Mouse (Mus musculus) myocyte (in vitro differentiated cells): ENCODE results near the gene Vps52. TPM values are rescaled to one million over a fixed set of nuclear protein-coding genes. Genes with fewer than 3 reads are reported as not detected.

Experiments
- H3K27me3 ChIP-seq: one replicate; pipeline ENCODE4 v1.6.1; 2011; ENCODE audit not compliant: control insufficient read depth, insufficient read depth, insufficient read length
- H3K36me3 ChIP-seq: one replicate; pipeline ENCODE4 v1.6.1; 2011; ENCODE audit not compliant: control insufficient read depth, insufficient read depth
- H3K4me2 ChIP-seq: one replicate; pipeline ENCODE4 v1.6.1; 2011; ENCODE audit warnings: low read depth, control low read depth
- H3K4me3 ChIP-seq: one replicate; pipeline ENCODE4 v1.5.1; 2011; ENCODE audit warnings: mild to moderate bottlenecking, control low read depth, moderate library complexity
- H3K79me2 ChIP-seq: one replicate; pipeline ENCODE4 v1.6.1; 2011; ENCODE audit not compliant: control insufficient read depth, insufficient read depth
- H3ac ChIP-seq: one replicate; pipeline ENCODE4 v1.6.1; 2011; ENCODE audit not compliant: control insufficient read depth, insufficient read length
- CEBPB ChIP-seq: IDR thresholded peaks from 2 replicates; pipeline ENCODE4 v1.6.1; 2011; ENCODE audit warnings: mild to moderate bottlenecking, moderate library complexity; ENCODE audit not compliant: poor library complexity, insufficient read depth, severe bottlenecking
- E2F4 ChIP-seq: IDR thresholded peaks from one replicate; pipeline ENCODE4 v1.6.1; 2011; ENCODE audit warnings: mild to moderate bottlenecking, control low read depth, moderate library complexity; ENCODE audit not compliant: insufficient read depth
- MAX ChIP-seq: IDR thresholded peaks from one replicate; pipeline ENCODE4 v1.6.1; 2011; ENCODE audit warnings: low read depth, mild to moderate bottlenecking, control low read depth
- MYOD1 ChIP-seq, 3 experiments: IDR thresholded peaks; one replicate each; pipeline ENCODE4 v1.6.1; 2011; ENCODE audit warnings: control low read depth in 2 of 3, low read depth in 2 of 3, mild to moderate bottlenecking in 2 of 3, moderate library complexity in 1 of 3; ENCODE audit not compliant: insufficient read length in 2 of 3, control insufficient read depth in 1 of 3
- MYOG ChIP-seq, 3 experiments: IDR thresholded peaks; one replicate each; pipeline ENCODE4 v1.6.1; 2011; ENCODE audit warnings: control low read depth in 2 of 3, low read depth in 2 of 3, mild to moderate bottlenecking in 2 of 3; ENCODE audit not compliant: insufficient read length in 2 of 3, control insufficient read depth in 1 of 3, insufficient read depth in 1 of 3
- POLR2A ChIP-seq: IDR thresholded peaks from one replicate; pipeline ENCODE4 v1.6.1; 2011; ENCODE audit warnings: low read depth, mild to moderate bottlenecking, control low read depth, moderate library complexity; ENCODE audit not compliant: insufficient read length
- POLR2AphosphoS2 ChIP-seq: IDR thresholded peaks from one replicate; pipeline ENCODE4 v1.6.1; 2011; ENCODE audit warnings: low read depth, control low read depth; ENCODE audit not compliant: insufficient read length
- REST ChIP-seq: IDR thresholded peaks from one replicate; pipeline ENCODE4 v1.6.1; 2011; ENCODE audit warnings: mild to moderate bottlenecking, control low read depth, moderate library complexity; ENCODE audit not compliant: insufficient read depth, insufficient read length
- SRF ChIP-seq: IDR thresholded peaks from one replicate; pipeline ENCODE4 v1.6.1; 2011; ENCODE audit warnings: low read depth; ENCODE audit not compliant: control insufficient read depth, insufficient read length
- TCF12 ChIP-seq: IDR thresholded peaks from one replicate; pipeline ENCODE4 v1.6.1; 2011; ENCODE audit warnings: mild to moderate bottlenecking, control low read depth; ENCODE audit not compliant: poor library complexity, insufficient read depth, severe bottlenecking
- TCF3 ChIP-seq: IDR thresholded peaks from one replicate; pipeline ENCODE4 v1.6.1; 2011; ENCODE audit warnings: low read depth, control low read depth; ENCODE audit not compliant: insufficient read length
- USF1 ChIP-seq: IDR thresholded peaks from one replicate; pipeline ENCODE4 v1.6.1; 2011; ENCODE audit warnings: low read depth, mild to moderate bottlenecking, control low read depth, moderate library complexity
- polyA plus RNA-seq: library from polyadenylated mRNA; unstranded; fragments of >200 nt; fragmentation: generic; extraction: Trizol; gene quantifications from one replicate; pipeline ENCODE4 v1.2.1, GENCODE M21; 2012; ENCODE audit warnings: missing spikeins

Vps52 gene
- polyA plus RNA-seq, 1 experiment = 29.9 TPM

GRCm38 (mm10) chr17:33931947-33932346, 23.7 kb upstream of the Vps52 start:
- Histone ChIP-seq H3K36me3 (no peaks in the 10 kb centered on the region), H3K4me3 (no peak overlapping the region), H3K79me2 (peaks cover 16% of the 10 kb centered on the region)

GRCm38 (mm10) chr17:33932448-33932847, 23.2 kb upstream of the Vps52 start:
- Histone ChIP-seq H3K27me3 (no peaks in the 10 kb centered on the region), H3K4me2 (no peak overlapping the region), H3K79me2 (peaks cover 13% of the 10 kb centered on the region), H3K4me3 (no peak overlapping the region), H3K36me3 (no peaks in the 10 kb centered on the region), H3ac (no peak overlapping the region)
- TF ChIP-seq E2F4 (no peak), TCF12 (no peak), CEBPB (no peak), SRF (no peak)

More at GRCm38 (mm10) chr17:33931947-33932346, 23.7 kb upstream of the Vps52 start:
- no peak overlapping the region for H3ac ChIP-seq
- no peaks in the 10 kb centered on the region for H3K27me3 ChIP-seq
- TF ChIP-seq MYOD1 (IDR thresholded peaks at IDR 0.05; ENCODE audit: control insufficient read depth in 1 of 3, insufficient read length in 2 of 3, low read depth in 2 of 3) (no peak), USF1 (no peak), E2F4 (no peak), MAX (no peak), REST (no peak), POLR2AphosphoS2 (no peak)
- H3K4me2 ChIP-seq = no peak overlapping the region

GRCm38 (mm10) chr17:33932970-33933369, 22.6 kb upstream of the Vps52 start:
- H3K27me3 ChIP-seq = no peaks in the 10 kb centered on the region
- H3K36me3 ChIP-seq = no peaks in the 10 kb centered on the region
- H3K79me2 ChIP-seq = peaks cover 8% of the 10 kb centered on the region
- H3ac ChIP-seq = no peak overlapping the region
- TF ChIP-seq SRF (no peak), MYOD1 (IDR thresholded peaks at IDR 0.05; ENCODE audit: control insufficient read depth in 1 of 3, insufficient read length in 2 of 3, low read depth in 2 of 3) (no peak), REST (no peak), MAX (no peak), E2F4 (no peak), POLR2AphosphoS2 (no peak), USF1 (no peak)
- H3K4me3 ChIP-seq = no peak overlapping the region
- H3K4me2 ChIP-seq = no peak overlapping the region

DNA sequence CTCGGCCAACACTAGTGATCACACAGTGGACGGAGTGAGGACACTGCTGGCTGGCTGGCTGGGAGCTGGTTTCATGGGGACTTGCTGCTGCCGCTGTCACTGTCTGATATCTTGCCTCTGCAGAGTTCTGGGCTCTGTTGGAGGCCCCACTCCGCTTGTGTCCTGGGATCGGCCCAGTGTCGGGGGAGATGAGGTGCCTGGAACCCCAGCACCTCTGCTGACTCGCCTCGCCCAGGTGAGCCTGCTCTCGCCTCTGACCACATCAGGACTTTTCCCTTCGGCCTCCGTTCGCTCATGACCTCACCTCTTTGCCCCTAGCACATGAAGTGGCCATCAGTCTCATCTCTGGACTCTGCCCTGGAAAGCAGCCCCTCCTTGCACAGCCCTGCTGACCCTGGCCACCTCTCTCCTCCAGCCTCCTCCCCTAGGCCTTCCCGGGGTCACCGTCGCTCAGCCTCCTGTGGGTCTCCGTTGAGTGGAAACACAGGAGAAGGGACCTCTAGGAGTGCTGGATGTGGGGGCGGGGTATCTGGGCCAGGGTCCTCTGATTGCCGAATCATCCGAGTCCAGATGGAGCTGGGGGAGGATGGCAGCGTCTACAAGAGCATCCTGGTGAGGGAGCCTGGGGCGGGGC, 20.1 kb upstream of the Vps52 start:
- Histone ChIP-seq H3K27me3 (no peaks in the 10 kb centered on the region), H3ac (no peak overlapping the region), H3K79me2 (peaks cover 13% of the 10 kb centered on the region), H3K4me2 (no peak overlapping the region), H3K4me3 (no peak overlapping the region), H3K36me3 (no peaks in the 10 kb centered on the region)
- TF ChIP-seq MYOD1 (IDR thresholded peaks at IDR 0.05; ENCODE audit: control insufficient read depth in 1 of 3, insufficient read length in 2 of 3, low read depth in 2 of 3) = no peak
- no peak for TF ChIP-seq POLR2A
- TF ChIP-seq TCF12 = no peak
- TF ChIP-seq MAX = no peak
- no peak for TF ChIP-seq REST
- TF ChIP-seq CEBPB = no peak
- no peak for TF ChIP-seq SRF
- no peak for TF ChIP-seq POLR2AphosphoS2
- TF ChIP-seq E2F4 = no peak
- TF ChIP-seq MYOG (IDR thresholded peaks at IDR 0.05; ENCODE audit: control insufficient read depth in 1 of 3, insufficient read depth in 1 of 3, insufficient read length in 2 of 3, low read depth in 2 of 3) = no peak
- no peak for TF ChIP-seq USF1
- TF ChIP-seq TCF3 = no peak

DNA sequence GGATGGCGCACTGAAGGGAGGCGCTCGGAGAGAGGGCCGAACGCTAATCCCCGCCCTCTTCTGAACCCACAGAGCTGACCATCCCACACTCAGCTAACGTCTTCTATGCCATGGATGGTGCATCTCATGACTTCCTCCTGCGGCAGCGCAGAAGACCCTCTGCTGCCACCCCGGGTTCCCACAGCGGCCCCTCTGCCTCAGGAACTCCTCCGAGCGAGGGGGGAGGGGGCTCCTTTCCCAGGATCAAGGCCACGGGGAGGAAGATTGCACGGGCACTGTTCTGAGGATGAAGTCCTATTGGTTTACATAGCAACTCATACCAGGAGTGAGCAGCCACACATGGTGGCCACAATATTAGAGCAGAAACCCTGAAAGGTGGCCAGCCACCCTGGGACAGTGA, 18.6 kb upstream of the Vps52 start:
- TF ChIP-seq TCF12 = no peak
- TF ChIP-seq MYOG (IDR thresholded peaks at IDR 0.05; ENCODE audit: control insufficient read depth in 1 of 3, insufficient read depth in 1 of 3, insufficient read length in 2 of 3, low read depth in 2 of 3) = no peak
- TF ChIP-seq SRF = no peak
- TF ChIP-seq USF1 = no peak
- TF ChIP-seq MAX = no peak
- H3K36me3 ChIP-seq = no peaks in the 10 kb centered on the region
- H3K4me3 ChIP-seq = no peak overlapping the region
- H3K79me2 ChIP-seq = peaks cover 23% of the 10 kb centered on the region
- no peak overlapping the region for H3ac ChIP-seq
- no peak overlapping the region for H3K4me2 ChIP-seq
- H3K27me3 ChIP-seq = no peaks in the 10 kb centered on the region

DNA sequence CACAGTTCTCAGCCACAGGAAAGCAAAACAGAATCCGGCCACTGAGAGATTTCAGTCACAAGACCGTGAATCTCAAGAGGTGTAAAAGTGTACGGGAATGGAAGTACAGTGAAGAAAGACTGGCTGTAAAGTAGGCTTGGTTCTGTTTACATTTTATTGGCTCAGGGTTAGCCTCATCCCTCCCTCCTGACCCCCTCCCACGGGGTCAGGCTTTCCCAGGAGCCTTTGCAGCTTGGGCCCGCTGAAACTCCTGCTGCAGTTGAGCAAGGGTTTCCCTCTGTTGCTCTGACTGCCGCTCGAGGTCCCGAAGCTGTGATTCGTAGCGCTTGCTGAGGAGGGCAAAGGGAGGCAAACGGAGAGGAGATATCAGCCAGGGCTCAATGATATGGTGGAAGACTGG, 16.8 kb upstream of the Vps52 start:
- no peaks in the 10 kb centered on the region for H3K27me3 ChIP-seq
- H3K79me2 ChIP-seq = peaks cover 23% of the 10 kb centered on the region
- peak overlapping the region; percentile 86 for H3K4me2 ChIP-seq
- no peaks in the 10 kb centered on the region for H3K36me3 ChIP-seq
- no peak for TF ChIP-seq REST
- TF ChIP-seq MYOD1 (IDR thresholded peaks at IDR 0.05; ENCODE audit: control insufficient read depth in 1 of 3, insufficient read length in 2 of 3, low read depth in 2 of 3) = no peak
- TF ChIP-seq POLR2AphosphoS2 = no peak
- no peak for TF ChIP-seq MYOG (IDR thresholded peaks at IDR 0.05; ENCODE audit: control insufficient read depth in 1 of 3, insufficient read depth in 1 of 3, insufficient read length in 2 of 3, low read depth in 2 of 3)
- TF ChIP-seq TCF12 = no peak
- TF ChIP-seq SRF = no peak
- TF ChIP-seq POLR2A = no peak
- no peak for TF ChIP-seq USF1
- no peak for TF ChIP-seq CEBPB
- TF ChIP-seq TCF3 = no peak
- TF ChIP-seq MAX = no peak
- TF ChIP-seq E2F4 = no peak
- no peak overlapping the region for H3ac ChIP-seq
- H3K4me3 ChIP-seq = peak overlapping the region; percentile 81
